Mouse (Mus musculus) c-Kit-positive CD71-positive TER-119-positive erythroid progenitor cells, embryonic 14.5 days (primary cell): ENCODE data around the gene Mybpc1.
"Not testable (repeated sequence)": the region's sequence is repeated elsewhere in the genome, so short reads cannot be mapped to it uniquely, and the experiment has no call there.

Experiments used
- DNase-seq: peaks from one replicate; pipeline ENCODE4 v3.0.0-alpha.2; 2013; ENCODE audit warnings: low spot score

The Mybpc1 gene

GRCm38 (mm10) chr10:88494959-88495587, 109.9 kb downstream of the Mybpc1 start:
- DNase-seq: no peak

GRCm38 (mm10) chr10:88492658-88493057, 112.3 kb downstream of the Mybpc1 start:
- DNase-seq: no peak

GRCm38 (mm10) chr10:88491632-88492031, 113.3 kb downstream of the Mybpc1 start:
- DNase-seq: no peak

- no peak for DNase-seq
Observed at GRCm38 (mm10) chr10:88488629-88489028, 116.3 kb downstream of the Mybpc1 start.

DNA sequence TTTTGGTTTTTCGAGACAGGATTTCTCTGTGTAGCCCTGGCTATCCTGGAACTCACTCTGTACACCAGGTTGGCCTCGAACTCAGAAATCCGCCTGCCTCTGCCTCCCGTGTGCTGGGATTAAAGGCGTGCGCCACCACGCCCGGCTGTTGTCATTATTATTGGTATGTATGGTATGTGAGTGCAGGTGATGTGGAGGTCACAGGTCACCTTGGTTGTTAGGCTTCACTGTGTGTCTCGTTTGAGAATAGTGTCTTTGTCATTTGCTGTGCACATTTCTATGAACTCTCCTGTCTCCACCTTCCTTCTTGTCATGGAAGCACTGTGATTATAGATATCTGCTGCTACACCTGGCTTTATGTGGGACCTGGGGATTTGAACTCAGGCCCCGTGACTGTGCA, 122.1 kb downstream of the Mybpc1 start:
- not testable (repeated sequence) for DNase-seq
